Mouse (Mus musculus) intestine, embryonic 14.5 days (tissue): ENCODE measurements around the gene Eif2ak4. TPM values are rescaled to one million over a fixed set of nuclear protein-coding genes. Genes with fewer than 3 reads are reported as not detected.

ENCODE experiments used
- ATAC-seq: fragments of 200-750 bp; cut with Nextera tagmentation; replicated peaks from 2 replicates; pipeline ENCODE4 v1.8.0; 2017; ENCODE audit warnings: low read depth, moderate number of reproducible peaks, moderate TSS enrichment, moderate library complexity; ENCODE audit not compliant: low FRiP score, low TSS enrichment
- DNase-seq: peaks from one replicate; pipeline ENCODE4 v3.0.0-alpha.2; 2018; ENCODE audit warnings: low spot score
- H3K27ac ChIP-seq: fragments of 300-500 bp; sonication (generic); 2 replicates; pipeline ENCODE4 v1.5.1; 2014; ENCODE audit warnings: low read depth, mild to moderate bottlenecking, control low read depth
- H3K27me3 ChIP-seq: fragments of 300-500 bp; sonication (generic); replicated peaks from 2 replicates; pipeline ENCODE4 v1.6.1; 2014; ENCODE audit warnings: low read length, control low read depth; ENCODE audit not compliant: control insufficient read depth, insufficient read depth
- H3K36me3 ChIP-seq: fragments of 300-500 bp; sonication (generic); 2 replicates; pipeline ENCODE4 v1.6.1; 2014; ENCODE audit warnings: low read length, control low read depth; ENCODE audit not compliant: control insufficient read depth, insufficient read depth
- H3K4me1 ChIP-seq: fragments of 300-500 bp; sonication (generic); replicated peaks from 2 replicates; pipeline ENCODE4 v1.6.1; 2014; ENCODE audit warnings: low read length, control low read depth, mixed read lengths; ENCODE audit not compliant: control insufficient read depth, insufficient read depth
- H3K4me2 ChIP-seq: fragments of 300-500 bp; sonication (generic); 2 replicates; pipeline ENCODE4 v1.6.1; 2014; ENCODE audit warnings: low read length
- H3K4me3 ChIP-seq: fragments of 300-500 bp; sonication (generic); 2 replicates; pipeline ENCODE4 v1.5.1; 2014; ENCODE audit warnings: low read depth, low read length, control low read depth, mixed read lengths
- H3K9ac ChIP-seq: fragments of 300-500 bp; sonication (generic); 2 replicates; pipeline ENCODE4 v1.6.1; 2014; ENCODE audit warnings: mild to moderate bottlenecking, low read length
- H3K9me3 ChIP-seq: fragments of 300-500 bp; sonication (generic); 2 replicates; pipeline ENCODE4 v1.6.1; 2016; ENCODE audit warnings: low read length, control low read depth; ENCODE audit not compliant: control insufficient read depth
- WGBS: fragments of 180-500 bp; shearing (Covaris S2); extraction: QIAGEN DNeasy Blood & Tissue Kit; methylation state at CpG from one replicate; pipeline ENCODE4 v1.1.7; 2014; 5-methylcytosine and 5-hydroxymethylcytosine counted together
- polyA plus RNA-seq: library from polyadenylated mRNA; unstranded; fragments of >200 nt; fragmentation: Nextera tagmentation; extraction: Ambion mirVana; gene quantifications from 2 replicates; pipeline ENCODE4 v1.2.1, GENCODE M21; 2014

Eif2ak4 gene
- polyA plus RNA-seq, 1 experiment from 2014 or later = 14.0 TPM

GRCm38 (mm10) chr2:118412821-118413220, 24.4 kb downstream of the Eif2ak4 start:
- Histone ChIP-seq H3K4me2 (no peak overlapping the region), H3K36me3 (peaks cover 55% of the 10 kb centered on the region), H3K27ac (no peak overlapping the region), H3K4me3 (no peak overlapping the region), H3K9ac (no peak overlapping the region), H3K27me3 (no peaks in the 10 kb centered on the region), H3K9me3 (no peaks in the 10 kb centered on the region), H3K4me1 (no peaks in the 10 kb centered on the region)
- DNase-seq (no peak), ATAC-seq (no peak)
- WGBS = 92% methylated on average over 11 of the region's 11 CpGs

- Histone ChIP-seq H3K4me2 (no peak overlapping the region), H3K27me3 (no peaks in the 10 kb centered on the region), H3K9me3 (no peaks in the 10 kb centered on the region), H3K36me3 (peaks cover 66% of the 10 kb centered on the region), H3K4me3 (no peak overlapping the region), H3K27ac (no peak overlapping the region), H3K9ac (no peak overlapping the region), H3K4me1 (no peaks in the 10 kb centered on the region)
- ATAC-seq = no peak
- DNase-seq = no peak
- 88% methylated on average over 6 of the region's 6 CpGs for WGBS
Observed at GRCm38 (mm10) chr2:118415601-118416355, 27.4 kb downstream of the Eif2ak4 start.

- H3K27me3 ChIP-seq = no peaks in the 10 kb centered on the region
- H3K9ac ChIP-seq = no peak overlapping the region
- peaks cover 71% of the 10 kb centered on the region for H3K36me3 ChIP-seq
- no peaks in the 10 kb centered on the region for H3K4me1 ChIP-seq
- H3K4me2 ChIP-seq = no peak overlapping the region
- DNase-seq (no peak), ATAC-seq (no peak)
- H3K27ac ChIP-seq = no peak overlapping the region
- no peak overlapping the region for H3K4me3 ChIP-seq
- H3K9me3 ChIP-seq = no peaks in the 10 kb centered on the region
- 94% methylated on average over 4 of the region's 4 CpGs for WGBS
Observed at GRCm38 (mm10) chr2:118418076-118418475, 29.7 kb downstream of the Eif2ak4 start.

GRCm38 (mm10) chr2:118421951-118422350, 33.5 kb downstream of the Eif2ak4 start:
- ATAC-seq (no peak), DNase-seq (no peak)
- no peaks in the 10 kb centered on the region for H3K9me3 ChIP-seq
- WGBS = 89% methylated on average over 15 of the region's 15 CpGs
- no peaks in the 10 kb centered on the region for H3K4me1 ChIP-seq
- H3K4me3 ChIP-seq = no peak overlapping the region
- no peak overlapping the region for H3K9ac ChIP-seq
- H3K36me3 ChIP-seq = peaks cover 70% of the 10 kb centered on the region
- no peaks in the 10 kb centered on the region for H3K27me3 ChIP-seq
- no peak overlapping the region for H3K4me2 ChIP-seq
- no peak overlapping the region for H3K27ac ChIP-seq

- DNase-seq (no peak), ATAC-seq (no peak)
- Histone ChIP-seq H3K4me1 (no peaks in the 10 kb centered on the region), H3K4me3 (no peak overlapping the region), H3K27me3 (no peaks in the 10 kb centered on the region), H3K27ac (no peak overlapping the region), H3K36me3 (peaks cover 70% of the 10 kb centered on the region), H3K9ac (no peak overlapping the region), H3K4me2 (no peak overlapping the region), H3K9me3 (no peaks in the 10 kb centered on the region)
- 86% methylated on average over 8 of the region's 8 CpGs for WGBS
Observed at GRCm38 (mm10) chr2:118422385-118422784, 34.0 kb downstream of the Eif2ak4 start.

GRCm38 (mm10) chr2:118428296-118428695, 39.9 kb downstream of the Eif2ak4 start:
- H3K36me3 ChIP-seq = peaks cover 67% of the 10 kb centered on the region
- H3K27ac ChIP-seq = no peak overlapping the region
- H3K4me3 ChIP-seq = no peak overlapping the region
- no peaks in the 10 kb centered on the region for H3K27me3 ChIP-seq
- no peaks in the 10 kb centered on the region for H3K9me3 ChIP-seq
- H3K4me2 ChIP-seq = no peak overlapping the region
- no peaks in the 10 kb centered on the region for H3K4me1 ChIP-seq
- no peak overlapping the region for H3K9ac ChIP-seq
- DNase-seq = no peak
- WGBS = 94% methylated on average over 6 of the region's 6 CpGs
- no peak for ATAC-seq

- no peak overlapping the region for H3K4me2 ChIP-seq
- peaks cover 70% of the 10 kb centered on the region for H3K36me3 ChIP-seq
- H3K27ac ChIP-seq = no peak overlapping the region
- no peak overlapping the region for H3K9ac ChIP-seq
- no peaks in the 10 kb centered on the region for H3K9me3 ChIP-seq
- H3K27me3 ChIP-seq = no peaks in the 10 kb centered on the region
- DNase-seq (no peak), ATAC-seq (no peak)
- no peak overlapping the region for H3K4me3 ChIP-seq
- 81% methylated on average over 9 of the region's 9 CpGs for WGBS
- H3K4me1 ChIP-seq = no peaks in the 10 kb centered on the region
Observed at GRCm38 (mm10) chr2:118429297-118429696, 40.9 kb downstream of the Eif2ak4 start.

- ATAC-seq = 0 out of 2 replicates have a peak, but pooled peaks have one; percentile 23
- Histone ChIP-seq H3K27me3 (no peaks in the 10 kb centered on the region), H3K9me3 (no peaks in the 10 kb centered on the region), H3K9ac (no peak overlapping the region), H3K36me3 (peaks cover 75% of the 10 kb centered on the region), H3K4me3 (no peak overlapping the region), H3K27ac (no peak overlapping the region), H3K4me2 (no peak overlapping the region), H3K4me1 (no peaks in the 10 kb centered on the region)
- WGBS = 82% methylated on average over 16 of the region's 16 CpGs
- DNase-seq = no peak
Observed at GRCm38 (mm10) chr2:118430630-118431029, 42.2 kb downstream of the Eif2ak4 start.

GRCm38 (mm10) chr2:118431589-118431988, 43.2 kb downstream of the Eif2ak4 start:
- ATAC-seq = no peak
- H3K4me3 ChIP-seq = no peak overlapping the region
- H3K36me3 ChIP-seq = peaks cover 84% of the 10 kb centered on the region
- no peak overlapping the region for H3K27ac ChIP-seq
- WGBS = 68% methylated on average over 5 of the region's 5 CpGs
- DNase-seq = no peak
- H3K27me3 ChIP-seq = no peaks in the 10 kb centered on the region
- no peaks in the 10 kb centered on the region for H3K4me1 ChIP-seq
- no peaks in the 10 kb centered on the region for H3K9me3 ChIP-seq
- no peak overlapping the region for H3K9ac ChIP-seq
- no peak overlapping the region for H3K4me2 ChIP-seq
